Mouse (Mus musculus) CH12.LX (cell line): ENCODE measurements at regions not wholly inside any gene's neighbourhood (a gene's known extent, or its start where the extent isn't known, plus 50 kb on each side); places are given as distances from the start of the nearest gene placed in this dataset.

Experiments used
- CTCF ChIP-seq, 2 experiments: IDR thresholded peaks in 1 of 2; conservative IDR thresholded peaks in 1 of 2; 2 replicates each; pipeline ENCODE4 v1.5.1; 2011 to 2012; ENCODE audit warnings: low read depth in 2 of 2, low read length in 2 of 2, improper control_type of control experiment in 1 of 2, inconsistent platforms in 1 of 2, mild to moderate bottlenecking in 1 of 2, moderate library complexity in 1 of 2
- ELF1 ChIP-seq: IDR thresholded peaks from 2 replicates; pipeline ENCODE4 v1.6.1; 2014; ENCODE audit warnings: low read depth, mild to moderate bottlenecking, inconsistent platforms, low read length, improper control_type of control experiment
- EP300 ChIP-seq: IDR thresholded peaks from 2 replicates; pipeline ENCODE4 v1.6.1; 2011; ENCODE audit warnings: low read length, improper control_type of control experiment
- ETS1 ChIP-seq: conservative IDR thresholded peaks from 2 replicates; pipeline ENCODE4 v1.6.1; 2012; ENCODE audit warnings: low read depth, mild to moderate bottlenecking, inconsistent platforms, low read length, improper control_type of control experiment, moderate library complexity
- JUND ChIP-seq: conservative IDR thresholded peaks from 2 replicates; pipeline ENCODE4 v1.6.1; 2011; ENCODE audit warnings: low read depth, low read length, improper control_type of control experiment
- MAX ChIP-seq: IDR thresholded peaks from 2 replicates; pipeline ENCODE4 v1.6.1; 2011; ENCODE audit warnings: low read length, improper control_type of control experiment
- MYC ChIP-seq: IDR thresholded peaks from 2 replicates; pipeline ENCODE4 v1.6.1; 2011; ENCODE audit warnings: low read depth, mild to moderate bottlenecking, improper control_type of control experiment, low read length
- NELFE ChIP-seq: IDR thresholded peaks from 2 replicates; pipeline ENCODE4 v1.6.1; 2011; ENCODE audit warnings: low read depth, low read length, improper control_type of control experiment
- POLR2A ChIP-seq: IDR thresholded peaks from 2 replicates; pipeline ENCODE4 v1.6.1; 2011; ENCODE audit warnings: low read depth, mild to moderate bottlenecking, improper control_type of control experiment, low read length
- USF1 ChIP-seq: IDR thresholded peaks from 2 replicates; pipeline ENCODE4 v1.6.1; 2014; ENCODE audit warnings: low read depth, mild to moderate bottlenecking, inconsistent platforms, low read length, improper control_type of control experiment

DNA sequence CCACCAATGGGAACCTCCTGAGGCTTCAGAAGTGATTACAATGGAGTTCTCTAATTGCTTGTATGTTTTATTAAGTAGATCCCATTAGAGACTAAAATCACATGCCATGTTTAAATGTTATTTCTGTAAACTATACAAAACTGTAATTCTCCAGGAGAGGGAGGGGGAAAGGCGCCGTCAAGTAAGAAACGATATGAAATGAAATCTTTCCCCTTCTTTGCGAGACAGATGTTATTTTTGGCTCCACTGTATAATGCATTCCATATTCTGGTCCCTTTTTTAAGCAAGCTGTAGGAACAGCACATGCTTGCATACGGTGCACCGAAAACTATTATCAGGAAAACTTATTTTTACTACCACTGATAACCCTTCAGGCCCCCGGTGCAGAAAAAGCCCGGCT is 141.0 kb upstream of the Gdnf start:
- TF ChIP-seq CTCF (conservative IDR thresholded peaks at IDR 0.05 in 1 of 2, IDR thresholded peaks at IDR 0.05 in 1 of 2; ENCODE audit: low read depth in 2 of 2, low read length in 2 of 2), result no peak
- TF ChIP-seq USF1, result no peak
- no peak for TF ChIP-seq POLR2A
- TF ChIP-seq EP300, result no peak
- no peak for TF ChIP-seq ETS1
- no peak for TF ChIP-seq NELFE
- TF ChIP-seq MAX, result no peak
- no peak for TF ChIP-seq JUND
- no peak for TF ChIP-seq MYC
- TF ChIP-seq ELF1, result no peak
